Mouse (Mus musculus) ovary, postnatal 36 days (tissue): Measurements from ENCODE around the gene Rcn2.
"Not testable (repeated sequence)": the region's sequence is repeated elsewhere in the genome, so short reads cannot be mapped to it uniquely, and the experiment has no call there.

Experiments used
- DNase-seq: peaks from one replicate; pipeline ENCODE4 v3.0.0; 2022; ENCODE audit warnings: low spot score, mixed read lengths

The Rcn2 gene

GRCm38 (mm10) chr9:56041372-56042180, at the start of gene Rcn2:
Gene Rcn2, plus strand, starts transcription at chr9:56041845.
- peak; percentile 97 for DNase-seq

DNA sequence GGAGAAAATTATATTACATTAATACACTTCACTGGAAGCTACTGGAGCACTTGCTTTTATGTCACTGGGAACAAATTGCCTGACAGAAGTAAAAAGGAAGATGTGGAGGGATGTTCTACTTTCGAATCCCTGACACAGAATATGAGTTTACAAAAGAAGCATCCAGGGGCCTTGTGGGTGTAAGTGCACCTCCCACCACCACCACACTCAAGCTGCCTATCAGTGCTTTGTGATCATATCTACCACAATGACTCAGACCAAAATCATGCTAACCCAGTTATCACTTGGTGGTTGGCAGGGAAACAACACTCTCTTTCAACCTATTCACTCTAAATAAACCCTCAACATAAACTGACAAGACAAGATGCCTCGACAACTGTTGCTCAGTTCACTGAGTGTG, 37.0 kb upstream of the Rcn2 start:
- DNase-seq: not testable (repeated sequence)

DNA sequence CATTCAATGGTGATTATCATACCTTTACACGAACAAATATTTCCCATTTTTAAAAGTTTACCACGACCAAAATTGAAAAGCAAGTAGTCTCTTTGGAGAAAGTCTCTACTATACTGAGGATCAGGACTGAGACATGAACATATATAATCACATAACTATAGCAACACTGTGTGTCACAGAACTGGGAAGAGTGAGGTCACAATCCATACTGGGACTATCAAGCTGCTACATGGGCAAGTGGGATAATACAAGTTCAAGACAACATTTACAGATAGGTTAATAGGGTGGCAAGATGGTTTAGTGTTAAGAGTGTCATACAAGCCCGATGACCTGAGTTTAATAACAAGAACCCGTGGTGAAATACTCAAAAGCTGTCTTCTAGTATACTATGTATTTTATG, 31.2 kb upstream of the Rcn2 start, which contains the start of gene 4930563M21Rik:
TSS of gene 4930563M21Rik (minus strand) at position 101 of the 400 bp plus-strand sequence.
- DNase-seq: no peak

- DNase-seq: no peak
Observed at GRCm38 (mm10) chr9:56024772-56025171, 16.9 kb upstream of the Rcn2 start.

- DNase-seq: no peak
Observed at GRCm38 (mm10) chr9:56027292-56027691, 14.4 kb upstream of the Rcn2 start.

- DNase-seq: no peak
Observed at GRCm38 (mm10) chr9:56032219-56032618, 9.4 kb upstream of the Rcn2 start.

DNA sequence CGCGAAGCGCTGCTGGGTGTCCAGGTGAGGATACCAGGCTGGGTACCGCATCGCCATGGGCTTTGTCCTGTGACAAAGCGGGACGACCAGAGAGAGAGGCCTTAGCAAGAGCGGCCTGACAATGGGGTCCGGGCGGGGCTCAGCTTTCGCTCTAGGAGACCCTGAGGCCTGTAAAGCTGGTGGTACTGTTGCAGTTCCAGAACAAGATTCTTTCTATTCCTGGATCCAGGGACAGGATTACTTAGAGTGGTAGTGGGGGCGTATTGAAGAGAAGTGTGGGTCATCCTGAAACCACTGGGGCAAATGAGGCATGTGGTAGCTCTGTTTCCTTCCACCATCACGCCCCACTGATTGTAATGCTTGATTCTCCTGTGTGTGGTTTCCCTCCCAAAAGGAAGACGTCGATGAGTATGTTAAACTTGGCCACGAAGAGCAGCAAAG, 556 bp downstream of the Rcn2 start:
- DNase-seq: no peak

DNA sequence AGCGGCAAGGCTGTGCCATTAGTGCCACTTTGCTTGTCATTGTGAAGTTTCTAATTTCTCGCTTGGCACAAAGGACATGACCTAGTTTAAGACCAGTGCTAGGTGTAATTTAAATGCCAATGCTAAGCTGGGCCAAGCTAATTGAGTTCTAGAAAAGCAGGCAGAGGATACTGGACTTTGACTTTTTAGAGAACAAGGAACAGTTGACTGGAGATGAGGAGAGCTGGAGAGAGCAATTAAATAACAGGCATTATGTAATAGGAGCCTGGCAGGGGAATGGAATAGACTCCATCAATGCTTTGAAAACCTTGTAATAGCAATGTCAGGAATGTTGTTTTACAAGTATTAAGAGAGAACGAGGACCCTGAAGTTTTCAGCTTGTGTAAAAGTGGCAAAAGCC, 12.2 kb downstream of the Rcn2 start:
- DNase-seq: no peak

DNA sequence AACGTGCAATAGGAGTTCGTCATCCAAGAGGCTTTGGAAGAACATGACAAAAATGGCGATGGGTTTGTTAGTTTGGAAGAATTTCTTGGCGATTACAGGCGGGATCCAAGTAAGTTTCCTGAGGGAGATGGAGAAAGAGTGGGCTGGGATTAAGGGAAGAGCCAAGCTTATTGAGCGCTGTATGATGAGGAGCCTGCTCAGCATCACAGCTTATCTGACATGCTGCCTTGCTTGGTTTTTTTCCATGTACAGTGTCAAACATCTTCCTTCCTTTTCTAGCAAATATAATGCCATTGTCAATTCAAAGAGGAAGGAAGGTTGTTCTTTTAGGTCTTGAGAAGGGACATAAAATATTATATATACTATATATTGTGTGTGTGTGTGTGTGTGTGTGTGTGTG, 14.5 kb downstream of the Rcn2 start:
- no peak for DNase-seq

DNA sequence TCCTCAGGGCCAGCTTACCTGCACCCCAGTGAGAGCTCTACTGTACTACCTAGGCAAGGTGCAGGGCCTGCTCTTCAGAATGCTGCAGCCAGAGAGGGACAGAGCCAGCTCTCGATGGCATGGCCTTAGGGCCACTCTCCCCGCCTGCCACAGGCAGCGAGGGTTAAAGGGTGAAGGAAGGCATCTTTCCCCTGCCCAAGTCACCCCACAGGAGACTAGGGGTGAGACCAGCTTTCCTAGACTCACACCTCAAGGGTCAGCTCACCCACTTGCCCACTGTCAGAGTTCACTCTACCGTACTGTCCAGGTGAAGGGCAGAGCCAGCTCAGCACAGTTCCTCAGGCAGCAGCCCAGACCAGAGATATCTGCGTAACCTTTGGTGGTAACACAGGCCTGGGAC, 20.7 kb downstream of the Rcn2 start:
- no peak for DNase-seq

DNA sequence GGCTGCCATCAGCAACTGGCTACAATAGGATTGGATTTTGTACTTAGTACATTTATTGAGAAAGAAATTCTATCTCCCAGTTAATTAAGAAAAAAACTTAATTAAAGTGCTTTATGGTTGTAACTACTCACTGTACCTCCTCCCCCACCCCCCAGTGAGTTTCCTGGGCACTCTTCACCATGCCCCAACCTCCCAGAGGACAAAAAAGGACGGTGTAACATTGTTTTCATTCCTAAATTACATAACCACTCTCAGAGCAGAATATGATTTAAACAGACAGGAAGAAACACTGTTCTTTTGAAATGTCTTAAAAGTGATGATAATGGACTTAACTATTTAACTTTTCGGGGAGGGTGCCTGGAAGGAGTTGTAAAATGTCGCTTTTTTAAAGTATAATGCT, 23.4 kb downstream of the Rcn2 start:
- no peak for DNase-seq

DNA sequence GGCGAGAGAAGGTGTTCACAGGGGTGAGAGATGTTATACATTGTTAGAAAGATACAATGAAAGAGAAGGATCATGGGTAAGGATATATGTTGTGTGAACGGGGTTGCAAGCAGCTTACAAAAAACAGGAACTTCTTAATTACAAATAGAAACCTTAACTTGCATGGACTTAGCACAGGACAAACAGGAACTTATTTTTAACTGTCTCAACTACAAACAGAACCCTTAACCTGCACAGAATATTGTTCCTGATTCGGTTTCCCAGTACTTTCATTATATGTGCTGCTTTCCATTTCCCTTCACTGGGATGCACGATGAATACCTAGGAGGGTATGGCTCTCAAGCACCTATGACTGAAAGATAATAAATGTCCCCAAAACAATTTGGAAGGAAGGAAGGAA, 26.3 kb downstream of the Rcn2 start:
- DNase-seq: no peak

- DNase-seq: no peak
Observed at GRCm38 (mm10) chr9:56068630-56069029, 27.0 kb downstream of the Rcn2 start.

DNA sequence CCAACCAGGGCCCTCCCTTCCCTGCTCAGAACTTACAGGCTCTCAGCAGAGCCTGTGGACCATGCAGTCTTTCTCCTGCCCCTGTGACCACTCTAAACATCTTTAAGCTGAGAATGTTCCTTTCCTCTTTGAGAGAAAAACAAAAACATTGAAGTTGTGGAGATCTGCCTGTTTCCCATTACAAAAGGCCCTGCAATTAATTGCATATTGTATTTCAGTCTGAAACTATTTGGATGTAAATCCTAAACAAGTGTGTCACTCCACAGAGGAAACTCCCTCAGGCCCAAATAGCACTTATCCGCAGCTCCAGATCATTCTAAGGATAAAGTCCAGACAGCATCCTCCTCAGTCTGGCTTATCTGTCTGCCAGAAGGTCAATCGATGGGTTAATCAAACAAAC, 31.2 kb downstream of the Rcn2 start:
- no peak for DNase-seq

GRCm38 (mm10) chr9:56074863-56075262, 33.2 kb downstream of the Rcn2 start:
- no peak for DNase-seq

DNA sequence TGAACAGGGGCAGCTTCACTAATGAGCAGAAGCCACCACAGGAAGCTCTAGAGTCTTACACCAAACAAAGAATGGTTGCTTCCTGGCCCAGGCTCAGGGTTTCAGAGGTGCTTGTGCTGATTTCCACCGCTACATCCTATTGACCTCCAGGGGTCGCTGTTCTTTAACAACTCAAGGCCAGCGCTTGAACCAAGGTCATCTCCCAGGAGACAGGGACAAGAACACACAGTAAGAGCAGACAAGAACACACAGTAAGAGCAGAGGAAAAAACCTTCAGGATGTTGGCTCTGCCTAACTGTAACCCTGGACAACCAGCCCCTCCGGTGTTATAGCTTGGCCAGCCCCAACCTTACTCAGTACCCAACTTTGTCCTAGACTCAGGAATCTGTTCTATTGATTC, 33.6 kb downstream of the Rcn2 start:
- DNase-seq: peak; percentile 57

- DNase-seq: no peak
Observed at GRCm38 (mm10) chr9:56075901-56076620, 34.4 kb downstream of the Rcn2 start.

GRCm38 (mm10) chr9:56079587-56079986, 37.9 kb downstream of the Rcn2 start:
- DNase-seq: no peak

- no peak for DNase-seq
Observed at GRCm38 (mm10) chr9:56086524-56086923, 44.9 kb downstream of the Rcn2 start.

DNA sequence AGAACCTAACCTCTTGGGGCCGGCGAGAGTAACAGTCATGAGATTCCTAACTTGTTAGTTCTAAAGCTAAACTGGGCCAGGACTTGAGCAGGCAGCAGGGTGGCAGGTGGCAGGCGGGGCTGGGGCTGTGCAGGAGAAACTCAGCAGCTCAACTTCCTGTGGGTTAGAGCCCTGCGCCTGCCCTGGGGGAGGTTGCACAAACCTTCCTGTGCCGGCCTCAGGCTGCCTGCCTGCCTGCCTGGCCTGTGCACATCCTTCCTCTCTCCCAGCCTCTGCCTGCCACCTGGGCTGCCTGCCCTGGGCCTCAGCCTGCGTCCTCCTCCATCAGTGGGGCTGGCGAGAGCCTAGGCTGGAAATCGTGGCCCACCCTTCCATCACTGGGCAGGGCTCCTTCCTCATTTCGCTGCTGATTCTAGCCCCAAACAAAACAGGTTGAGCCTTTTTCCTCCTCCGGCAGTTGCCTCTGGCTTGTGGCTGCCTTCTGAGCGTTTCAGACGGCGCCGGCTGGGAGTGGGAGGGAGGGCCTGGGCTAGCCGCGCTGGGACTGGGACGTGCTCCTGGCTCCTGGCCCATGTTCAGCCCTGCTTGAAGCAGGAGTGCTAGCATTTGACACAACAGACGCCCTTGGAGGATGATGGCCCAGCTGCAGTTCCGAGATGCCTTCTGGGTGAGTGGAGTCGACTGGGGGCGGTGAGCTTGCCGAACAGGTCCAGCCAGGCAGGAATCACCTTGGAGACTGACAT, 48.3 kb downstream of the Rcn2 start, which contains the start of gene Pstpip1:
TSS of gene Pstpip1 (plus strand) at position 185 of the 743 bp plus-strand sequence.
- peak; percentile 78 for DNase-seq

DNA sequence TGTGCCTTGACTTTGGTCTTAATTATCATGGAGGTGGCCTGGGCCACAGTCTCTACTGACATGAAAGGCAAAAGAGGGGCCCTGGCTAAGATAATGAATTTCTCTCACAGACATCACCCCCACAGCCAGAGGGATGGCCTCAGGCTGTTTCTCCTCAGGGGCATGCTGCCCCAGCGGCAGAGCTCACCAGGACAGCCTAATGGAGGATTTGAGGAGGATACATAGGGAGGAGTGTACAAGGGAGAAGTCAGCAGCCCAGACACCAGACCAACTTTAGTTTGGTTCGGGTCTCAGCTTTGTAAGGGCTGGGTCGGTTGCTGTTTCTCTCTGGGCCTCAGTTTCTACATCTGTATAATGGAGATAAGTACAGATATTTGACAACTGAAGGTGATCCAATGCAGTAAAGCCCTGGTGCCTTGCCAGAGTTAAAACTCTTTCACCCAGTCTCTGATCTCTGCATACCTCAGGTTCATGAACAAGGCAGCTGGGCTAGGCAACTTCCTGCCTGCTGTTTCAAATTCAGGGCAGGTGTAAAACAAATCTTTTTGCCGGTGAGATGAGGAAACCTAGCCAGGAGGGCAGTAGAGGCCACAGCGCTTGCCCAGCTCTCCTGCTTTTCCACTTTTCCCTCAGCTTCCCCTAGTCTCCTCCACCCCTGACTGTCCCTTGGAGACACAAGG, 49.0 kb downstream of the Rcn2 start:
- DNase-seq: no peak

DNA sequence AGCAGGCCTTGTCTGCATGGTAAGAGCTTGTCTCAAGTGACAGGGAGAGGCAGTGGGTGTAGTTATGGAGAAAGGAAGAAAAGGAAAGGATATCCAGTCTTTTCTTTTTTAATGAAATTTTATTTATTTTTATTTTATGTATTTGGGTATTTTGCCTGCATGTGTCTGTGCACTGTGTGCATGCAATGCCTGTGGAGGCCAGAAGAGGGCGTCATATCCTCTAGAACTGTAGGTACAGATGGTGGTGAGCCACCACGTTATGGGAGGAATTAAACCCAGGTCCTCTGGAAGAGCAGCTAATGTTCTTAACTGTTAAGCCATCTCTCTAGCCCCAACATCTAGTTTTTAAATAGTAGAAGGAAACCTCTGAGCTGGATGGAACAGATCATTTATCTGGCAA, 50.5 kb downstream of the Rcn2 start:
- no peak for DNase-seq
